27 mouse cellular contexts compared by ENCODE assay signal in the genomic region with DNA sequence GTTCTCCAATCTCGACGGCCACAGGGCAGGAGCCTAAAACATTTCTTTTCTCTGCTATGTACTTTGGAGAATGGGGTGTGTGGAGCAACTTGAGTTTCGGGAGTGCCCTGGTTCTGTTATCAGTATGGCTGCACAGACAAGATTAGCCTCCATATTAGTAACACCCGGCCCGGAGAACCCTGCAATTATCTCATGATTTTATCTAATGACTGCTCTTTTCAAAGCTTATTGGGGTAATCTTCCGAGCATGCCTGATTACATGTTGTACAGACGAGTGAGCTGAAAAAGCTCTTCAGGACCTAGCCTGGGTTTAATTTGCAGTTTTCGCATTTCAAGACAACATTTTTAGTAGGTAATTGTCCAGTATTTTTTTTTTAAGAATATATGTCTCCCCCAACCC.
DNase-seq lines count a peak whose midpoint lies in the region; ATAC-seq and TF ChIP-seq lines count a peak whose summit lies in the region.
"Had no signal": no experiment of that assay in that cellular context is flagged by ENCODE, and none has a peak within 500 bp of the region (broad histone marks: within the 10 kb centered on the region; RNA-seq: fewer than 3 reads in every experiment).

No protein-coding gene starts in this region.

- no peak overlapping the region for H3K4me2 ChIP-seq in heart, embryonic 16.5 days (ENCODE audit: low read depth, low read length)
- no peak overlapping the region for H3K4me2 ChIP-seq in liver, embryonic 13.5 days
- no peak overlapping the region for H3K4me2 ChIP-seq in stomach, embryonic 16.5 days (ENCODE audit: low read depth, low read length)
- H3K4me2 ChIP-seq: forebrain, embryonic 15.5 days; limb, embryonic 12.5 days had no signal

- H3K36me3 ChIP-seq in heart, embryonic 16.5 days (ENCODE audit: control insufficient read depth, insufficient read depth) = no peaks in the 10 kb centered on the region
- 0 out of 2 replicates have a peak, but pooled peaks cover 3% of the 10 kb centered on the region for H3K36me3 ChIP-seq in heart, adult 2 months (ENCODE audit: control insufficient read depth, insufficient read depth, low read length)
- no peaks in the 10 kb centered on the region for H3K36me3 ChIP-seq in liver, embryonic 13.5 days
- H3K36me3 ChIP-seq in limb, embryonic 10.5 days = no peaks in the 10 kb centered on the region
- H3K36me3 ChIP-seq in stomach, embryonic 16.5 days (ENCODE audit: control insufficient read depth, insufficient read depth, low read length) = no peaks in the 10 kb centered on the region
- H3K36me3 ChIP-seq: forebrain, embryonic 15.5 days; limb, embryonic 12.5 days had no signal

- H3K9ac ChIP-seq in heart, embryonic 16.5 days (ENCODE audit: low read length) = no peak overlapping the region
- H3K9ac ChIP-seq in heart, adult 2 months (ENCODE audit: low read depth, low read length) = no peak overlapping the region
- H3K9ac ChIP-seq in liver, embryonic 13.5 days = no peak overlapping the region
- no peak overlapping the region for H3K9ac ChIP-seq in stomach, embryonic 16.5 days (ENCODE audit: low read length)
- H3K9ac ChIP-seq: forebrain, embryonic 15.5 days; limb, embryonic 12.5 days; liver, embryonic 14.5 days had no signal

- 38% methylated on average over 8 of the region's 8 CpGs for WGBS in heart, embryonic 16.5 days
- 52% methylated on average over 8 of the region's 8 CpGs for WGBS in heart, adult 2 months
- WGBS in liver, embryonic 13.5 days (ENCODE audit: insufficient replicate concordance) = 35% methylated on average over 8 of the region's 8 CpGs
- 62% methylated on average over 8 of the region's 8 CpGs for WGBS in limb, embryonic 10.5 days
- 58% methylated on average over 8 of the region's 8 CpGs for WGBS in stomach, embryonic 16.5 days

- intact Hi-C loops in heart, adult 2 months (cut with DNase I) = no loop called here

- H3K4me1 ChIP-seq in heart, embryonic 16.5 days (ENCODE audit: control insufficient read depth, insufficient read depth, low read length) = peaks cover 27% of the 10 kb centered on the region
- H3K4me1 ChIP-seq in heart, adult 2 months (ENCODE audit: control insufficient read depth, insufficient read depth, low read length) = peaks cover 7% of the 10 kb centered on the region
- peaks cover 10% of the 10 kb centered on the region for H3K4me1 ChIP-seq in liver, embryonic 13.5 days (replicated peaks)
- peaks cover 78% of the 10 kb centered on the region for H3K4me1 ChIP-seq in limb, embryonic 10.5 days
- H3K4me1 ChIP-seq in stomach, embryonic 16.5 days (ENCODE audit: control insufficient read depth, insufficient read depth, low read length) = peaks cover 34% of the 10 kb centered on the region

- ATAC-seq in heart, embryonic 16.5 days (replicated peaks; ENCODE audit: extremely low read depth, insufficient read depth, low FRiP score) = no peak
- ATAC-seq in liver, embryonic 13.5 days (ENCODE audit: low read depth) = 0 out of 2 replicates have a peak, but pooled peaks have one; percentile 20
- no peak for ATAC-seq in stomach, embryonic 16.5 days (ENCODE audit: insufficient read depth, low FRiP score)
- ATAC-seq: forebrain, embryonic 15.5 days; hindbrain, embryonic 16.5 days had no signal

- peaks cover 8% of the 10 kb centered on the region; the same call in 1 of the 2 replicates for H3K79me2 ChIP-seq in heart, adult 2 months (replicated peaks; ENCODE audit: control insufficient read depth, insufficient read depth, low read length)

- no peak overlapping the region for H3K4me3 ChIP-seq in heart, embryonic 16.5 days (ENCODE audit: low read length)
- H3K4me3 ChIP-seq in heart, adult 2 months = no peak overlapping the region
- H3K4me3 ChIP-seq in liver, embryonic 13.5 days (replicated peaks) = no peak overlapping the region
- no peak overlapping the region for H3K4me3 ChIP-seq in limb, embryonic 10.5 days
- H3K4me3 ChIP-seq in stomach, embryonic 16.5 days (replicated peaks; ENCODE audit: low read length) = no peak overlapping the region
- H3K4me3 ChIP-seq: erythroblast, embryonic 14.5 days; forebrain, embryonic 15.5 days; limb, embryonic 12.5 days had no signal

- no peak for DNase-seq in heart, adult 2 months
- DNase-seq in liver, embryonic 13.5 days = no peak
- no peak for DNase-seq in liver
- no peak for DNase-seq in limb, embryonic 10.5 days (ENCODE audit: low spot score)
- DNase-seq in layer of hippocampus, postnatal 10 days (ENCODE audit: low spot score in 2 of 2) = no peak
- DNase-seq: adrenal gland, postnatal 25 days; B cell, adult 2 months; cerebellum, adult 18-20 months; cerebellum, postnatal 10 days; gastrocnemius, postnatal 25 days; heart, adult 11 months; kidney, adult 8-10 months; kidney, postnatal 4 days; layer of hippocampus, postnatal 36 days; lung, adult 2 months; lung, postnatal 10 days; midbrain, embryonic 14.5 days; right cerebral cortex, postnatal 4 days had no signal

- TF ChIP-seq CTCF in heart, adult 2 months (IDR thresholded peaks at IDR 0.05) = no peak

- no peak for TF ChIP-seq POLR2A in heart, adult 2 months (IDR thresholded peaks at IDR 0.05; ENCODE audit: insufficient read depth, low read depth, low read length)

- no peak for TF ChIP-seq EP300 in heart, adult 2 months (IDR thresholded peaks at IDR 0.05; ENCODE audit: insufficient read depth, low read depth, low read length)

- H3K9me3 ChIP-seq in heart, embryonic 16.5 days (replicated peaks; ENCODE audit: control insufficient read depth, low read length) = no peaks in the 10 kb centered on the region
- no peaks in the 10 kb centered on the region for H3K9me3 ChIP-seq in liver, embryonic 13.5 days (replicated peaks)
- no peaks in the 10 kb centered on the region for H3K9me3 ChIP-seq in limb, embryonic 10.5 days (replicated peaks)
- no peaks in the 10 kb centered on the region for H3K9me3 ChIP-seq in stomach, embryonic 16.5 days (replicated peaks; ENCODE audit: control insufficient read depth, low read length)
- H3K9me3 ChIP-seq: forebrain, embryonic 15.5 days; limb, embryonic 12.5 days had no signal

- no peaks in the 10 kb centered on the region for H3K27me3 ChIP-seq in heart, embryonic 16.5 days (ENCODE audit: control insufficient read depth, insufficient read depth, low read length)
- no peaks in the 10 kb centered on the region for H3K27me3 ChIP-seq in heart, adult 2 months (ENCODE audit: control insufficient read depth, insufficient read depth, low read length)
- H3K27me3 ChIP-seq in liver, embryonic 13.5 days = no peaks in the 10 kb centered on the region
- no peaks in the 10 kb centered on the region for H3K27me3 ChIP-seq in limb, embryonic 10.5 days (ENCODE audit: low read depth, poor library complexity, severe bottlenecking)
- H3K27me3 ChIP-seq in stomach, embryonic 16.5 days (ENCODE audit: control insufficient read depth, insufficient read depth, low read length) = no peaks in the 10 kb centered on the region
- H3K27me3 ChIP-seq: forebrain, embryonic 15.5 days; limb, embryonic 12.5 days had no signal

- H3K27ac ChIP-seq in heart, embryonic 16.5 days (ENCODE audit: low read length) = 0 out of 2 replicates have a peak overlapping the region, but pooled peaks have one; percentile 6
- no peak overlapping the region for H3K27ac ChIP-seq in heart, adult 2 months
- no peak overlapping the region for H3K27ac ChIP-seq in liver, embryonic 13.5 days
- H3K27ac ChIP-seq in limb, embryonic 10.5 days = peak overlapping the region; percentile 48; the same call in 1 of the 2 replicates
- H3K27ac ChIP-seq in stomach, embryonic 16.5 days (ENCODE audit: low read length) = peak overlapping the region; percentile 11; the same call in 1 of the 2 replicates
- H3K27ac ChIP-seq: forebrain, embryonic 15.5 days; kidney, postnatal 0 days; limb, embryonic 12.5 days; liver, embryonic 14.5 days; macrophage had no signal

Comparison
In these comparisons a context has a peak if more than half of its experiments do, and no peak if none do; other contexts are left out.
1. H3K27ac ChIP-seq: peak in heart, embryonic 16.5 days (single experiment), limb, embryonic 10.5 days (single experiment) and stomach, embryonic 16.5 days (single experiment); none in heart, adult 2 months (single experiment) and liver, embryonic 13.5 days (single experiment).